Mouse (Mus musculus): Measurements from ENCODE around the gene Dmap1.

Dmap1 gene

GRCm38 (mm10) chr4:117681931-117682461 lies at the start of gene Dmap1:
Gene Dmap1 (minus strand): TSS chr4:117682273.
- peak; percentile 79 for DNase-seq (ENCODE audit: low read depth, low spot score)

GRCm38 (mm10) chr4:117724112-117724511 lies 42.0 kb upstream of the Dmap1 start, which contains the start of gene Gm12845:
Gene Gm12845 (plus strand): TSS chr4:117724412.
- DNase-seq (ENCODE audit: low read depth, low spot score): no peak

- DNase-seq (ENCODE audit: low read depth, low spot score): no peak
These were observed 31.4 kb upstream of the Dmap1 start for GRCm38 (mm10) chr4:117713303-117714098.

GRCm38 (mm10) chr4:117712314-117712713 lies 30.2 kb upstream of the Dmap1 start:
- DNase-seq (ENCODE audit: low read depth, low spot score): no peak

DNA sequence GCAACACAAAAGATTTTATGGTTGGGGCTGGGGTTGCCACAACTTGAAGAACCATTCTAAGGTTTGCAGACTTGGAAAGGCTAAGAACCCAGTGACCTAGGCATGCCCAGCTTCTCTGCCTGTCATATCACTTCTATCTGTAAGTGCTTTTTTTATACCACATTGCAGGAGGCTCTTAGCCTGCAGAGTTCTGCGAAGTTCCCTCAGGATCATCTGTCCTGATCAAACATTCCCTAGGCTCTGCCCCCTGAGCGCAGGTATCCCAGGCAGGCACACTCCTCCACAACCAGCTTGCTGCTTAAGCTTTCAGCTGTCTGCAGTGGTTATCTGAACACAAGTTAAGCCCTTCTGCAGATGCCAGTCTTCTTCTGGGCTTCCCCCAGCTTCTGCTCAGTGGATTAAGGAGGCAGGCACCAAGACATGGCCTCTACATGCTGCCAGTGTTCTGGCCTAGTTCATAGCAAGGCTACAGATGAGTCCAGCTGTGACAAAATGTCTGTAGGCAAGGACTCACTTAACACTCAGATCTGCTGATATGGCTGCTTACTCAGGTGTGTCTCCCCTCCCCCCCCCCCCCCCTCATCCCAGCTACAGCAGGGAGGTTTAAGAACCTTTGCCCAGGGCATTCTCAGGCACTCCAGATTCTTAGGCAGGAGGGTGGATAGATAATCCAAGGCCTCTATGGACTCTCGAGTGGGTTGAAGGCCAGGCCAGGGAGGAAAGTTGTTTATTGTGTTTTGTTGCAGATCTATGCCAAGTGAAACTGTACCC lies 26.9 kb upstream of the Dmap1 start:
- no peak for DNase-seq (ENCODE audit: low read depth, low spot score)

GRCm38 (mm10) chr4:117705361-117705760 lies 23.3 kb upstream of the Dmap1 start:
- no peak for DNase-seq (ENCODE audit: low read depth, low spot score)

DNA sequence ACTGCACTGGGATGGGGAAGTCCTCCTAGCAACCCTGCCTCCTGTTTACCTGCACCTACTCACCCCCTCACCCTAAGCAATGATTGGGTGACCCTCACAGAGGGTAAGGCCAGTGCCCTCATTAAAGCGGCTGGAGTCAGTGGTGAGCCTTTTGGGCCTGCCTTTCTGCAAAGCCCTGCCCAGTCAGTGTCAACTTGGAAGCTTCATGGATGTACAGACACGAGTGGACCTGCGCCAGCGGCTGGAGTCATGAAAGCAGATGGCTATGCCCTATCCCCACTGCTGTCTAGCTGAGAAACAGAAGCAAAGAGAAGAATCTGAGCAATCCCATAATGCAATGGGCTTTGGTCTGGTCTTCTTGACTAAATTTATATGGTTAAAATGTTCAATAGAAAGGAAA lies 4.3 kb upstream of the Dmap1 start:
- DNase-seq (ENCODE audit: low read depth, low spot score): no peak

GRCm38 (mm10) chr4:117683048-117683768 lies 1.1 kb upstream of the Dmap1 start:
- DNase-seq (ENCODE audit: low read depth, low spot score): no peak

DNA sequence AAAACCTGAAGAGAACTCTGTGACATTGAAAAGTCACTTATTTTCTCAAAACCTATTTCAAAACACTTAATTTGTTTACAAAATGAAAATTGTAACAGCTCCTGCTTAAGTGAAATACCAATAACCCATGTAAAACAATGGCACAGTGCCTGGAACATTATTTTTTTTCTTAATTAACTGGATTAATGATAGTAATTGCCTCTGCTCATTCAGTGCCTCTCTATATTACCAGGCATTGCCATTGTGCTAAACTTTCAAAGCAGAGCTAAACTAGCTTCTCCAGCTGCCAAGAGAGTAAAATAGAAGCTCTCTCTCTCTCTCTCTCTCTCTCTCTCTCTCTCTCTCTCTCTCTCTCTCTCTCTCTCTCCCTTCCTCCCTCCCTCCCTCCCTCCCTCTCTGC lies 390 bp upstream of the Dmap1 start:
- no peak for DNase-seq (ENCODE audit: low read depth, low spot score)

GRCm38 (mm10) chr4:117680963-117681362 lies 1.1 kb downstream of the Dmap1 start:
- DNase-seq (ENCODE audit: low read depth, low spot score): no peak

GRCm38 (mm10) chr4:117676903-117677302 lies 5.2 kb downstream of the Dmap1 start:
- peak; percentile 65 for DNase-seq (ENCODE audit: low read depth, low spot score)

DNA sequence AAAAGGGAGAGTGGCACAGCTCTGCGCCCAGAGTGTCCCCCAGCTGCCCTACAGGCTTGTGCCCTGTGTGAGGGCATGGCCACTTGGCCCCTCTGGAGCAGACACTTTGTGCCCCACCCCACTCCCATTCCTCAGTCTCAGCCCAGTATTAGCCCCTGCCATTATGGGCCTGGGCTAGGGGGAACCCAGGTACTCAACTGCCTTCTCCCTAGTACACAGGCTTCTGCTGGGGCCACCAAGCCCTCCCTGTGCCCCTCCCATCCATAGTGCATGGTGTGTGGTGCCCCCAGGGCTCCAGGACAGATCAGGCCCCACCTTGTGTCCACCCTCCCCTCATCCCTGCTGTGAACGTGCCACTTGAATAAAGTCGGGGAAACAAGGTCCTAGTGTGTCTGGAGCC lies 8.2 kb downstream of the Dmap1 start:
- DNase-seq (ENCODE audit: low read depth, low spot score): no peak

- DNase-seq (ENCODE audit: low read depth, low spot score): no peak
These were observed 10.0 kb downstream of the Dmap1 start for GRCm38 (mm10) chr4:117672042-117672441.

- no peak for DNase-seq (ENCODE audit: low read depth, low spot score)
These were observed 12.2 kb downstream of the Dmap1 start for GRCm38 (mm10) chr4:117669874-117670273.

GRCm38 (mm10) chr4:117666054-117666453 lies 16.0 kb downstream of the Dmap1 start:
- DNase-seq (ENCODE audit: low read depth, low spot score): no peak

DNA sequence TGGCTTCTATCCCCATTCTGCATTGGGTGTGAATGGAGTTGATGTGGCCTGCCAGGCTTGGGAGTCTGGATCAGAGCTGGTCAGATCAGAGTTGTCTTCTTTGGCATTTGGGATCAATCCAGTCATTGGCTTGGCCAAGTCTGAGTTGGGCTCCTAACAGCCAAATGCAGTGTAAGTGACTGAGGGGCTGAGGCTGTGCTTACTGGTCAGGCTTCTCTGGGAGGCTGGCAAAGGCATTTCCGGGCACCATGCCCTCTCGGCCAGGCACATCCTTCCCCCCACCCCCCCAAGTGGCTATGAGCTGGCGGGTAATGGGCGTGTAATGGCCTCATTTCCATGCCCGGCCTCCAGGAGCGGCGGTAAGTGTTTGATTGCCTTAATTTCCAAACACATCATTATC lies 16.5 kb downstream of the Dmap1 start:
- DNase-seq (ENCODE audit: low read depth, low spot score): no peak

- DNase-seq (ENCODE audit: low read depth, low spot score): no peak
These were observed 17.5 kb downstream of the Dmap1 start for GRCm38 (mm10) chr4:117664411-117665137.

DNA sequence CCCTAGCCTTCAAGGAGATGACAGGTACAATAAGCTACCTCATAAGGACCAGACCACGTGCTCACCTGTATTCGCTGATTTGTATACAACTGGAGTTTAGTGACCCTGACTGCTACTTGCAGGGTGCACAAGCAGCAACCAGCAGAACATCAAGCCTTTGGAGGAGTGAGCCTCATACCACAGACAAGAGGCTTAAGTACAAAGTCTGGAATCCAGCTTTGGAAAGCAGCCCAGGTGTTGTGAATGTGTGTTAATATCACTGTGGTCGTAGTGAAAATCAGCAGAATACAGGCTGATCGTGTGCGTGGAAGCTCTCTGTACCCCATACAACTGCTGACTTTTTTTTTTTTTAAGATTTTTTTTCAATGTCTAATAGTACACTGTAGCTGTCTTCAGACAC lies 22.1 kb downstream of the Dmap1 start:
- no peak for DNase-seq (ENCODE audit: low read depth, low spot score)

DNA sequence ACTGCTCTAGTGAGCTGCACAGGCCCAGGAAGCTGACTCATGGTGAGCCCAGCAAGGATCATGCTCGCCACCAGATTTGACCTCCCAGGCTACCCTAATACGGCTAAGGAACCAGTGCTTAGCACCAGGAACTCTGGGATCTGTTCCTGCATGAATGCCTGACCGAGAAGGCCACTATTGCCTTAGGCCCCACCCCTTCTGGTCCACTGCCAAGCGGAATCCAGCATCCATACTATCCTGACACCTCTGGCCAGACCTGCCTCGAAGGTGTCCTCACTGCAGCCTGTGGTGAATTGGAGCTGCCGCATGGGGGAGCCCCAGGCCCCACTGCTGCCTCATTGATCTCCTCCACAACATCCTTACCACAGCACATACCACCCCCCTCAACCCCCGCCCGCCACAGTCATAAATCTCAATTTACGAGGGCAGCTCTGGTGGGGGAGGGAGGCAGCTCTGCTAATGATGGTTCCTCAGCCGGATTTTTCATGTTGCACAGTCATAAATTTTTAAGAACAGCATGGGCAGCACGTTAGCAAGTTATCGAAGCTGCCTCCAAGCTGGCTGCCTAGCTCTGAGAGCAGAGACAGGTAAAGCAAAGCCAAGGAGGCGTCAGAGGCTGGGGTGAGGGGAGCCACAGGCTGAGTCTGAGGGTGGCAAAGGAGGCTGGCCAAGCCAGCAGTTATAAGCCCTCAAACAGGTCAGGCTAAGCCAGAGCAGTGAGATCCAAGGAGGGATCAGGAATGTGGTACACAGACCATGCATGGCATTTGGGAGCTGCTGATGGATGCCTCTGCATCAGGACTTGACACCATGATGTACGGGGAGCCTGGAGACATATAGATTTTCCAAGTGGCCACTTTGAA lies 23.3 kb downstream of the Dmap1 start:
- no peak for DNase-seq (ENCODE audit: low read depth, low spot score)

GRCm38 (mm10) chr4:117657646-117658045 lies 24.4 kb downstream of the Dmap1 start:
- no peak for DNase-seq (ENCODE audit: low read depth, low spot score)
